Mouse (Mus musculus): ENCODE measurements around the gene Tecr. TPM values are rescaled to one million over a fixed set of nuclear protein-coding genes. Genes with fewer than 3 reads are reported as not detected.

Tecr gene
- polyA plus RNA-seq, 1 experiment = 322 TPM

GRCm38 (mm10) chr8:83593325-83594166 is 14.2 kb downstream of the Tecr start:
- H3K27me3 ChIP-seq (ENCODE audit: control insufficient read depth, insufficient read depth, low read length) = no peaks in the 10 kb centered on the region
- under 1% methylated on average over 22 of the region's 22 CpGs for WGBS
- no peaks in the 10 kb centered on the region for H3K36me3 ChIP-seq (ENCODE audit: control insufficient read depth, insufficient read depth, low read length)
- no peaks in the 10 kb centered on the region for H3K4me1 ChIP-seq (ENCODE audit: control insufficient read depth, insufficient read depth, insufficient read length, low read length)
- TF ChIP-seq CTCF (IDR thresholded peaks at IDR 0.05; ENCODE audit: extremely low read depth, insufficient read length, insufficient replicate concordance, low read depth, low read length) (no peak), POLR2A (IDR thresholded peaks at IDR 0.05; ENCODE audit: low read depth, low read length) (no peak)
- H3K4me3 ChIP-seq (ENCODE audit: low read depth, low read length) = peak overlapping the region; percentile 93
- H3K27ac ChIP-seq (ENCODE audit: insufficient read depth, low read depth, low read length) = peak overlapping the region; percentile 90

- 55% methylated on average over 3 of the region's 3 CpGs for WGBS
- peak overlapping the region; percentile 10 for H3K4me3 ChIP-seq (ENCODE audit: low read depth, low read length)
- TF ChIP-seq CTCF (IDR thresholded peaks at IDR 0.05; ENCODE audit: extremely low read depth, insufficient read length, insufficient replicate concordance, low read depth, low read length) (no peak), POLR2A (IDR thresholded peaks at IDR 0.05; ENCODE audit: low read depth, low read length) (no peak)
- no peaks in the 10 kb centered on the region for H3K4me1 ChIP-seq (ENCODE audit: control insufficient read depth, insufficient read depth, insufficient read length, low read length)
- no peaks in the 10 kb centered on the region for H3K27me3 ChIP-seq (ENCODE audit: control insufficient read depth, insufficient read depth, low read length)
- H3K27ac ChIP-seq (ENCODE audit: insufficient read depth, low read depth, low read length) = no peak overlapping the region
- H3K36me3 ChIP-seq (ENCODE audit: control insufficient read depth, insufficient read depth, low read length) = no peaks in the 10 kb centered on the region
Observed at GRCm38 (mm10) chr8:83592682-83593081, 15.1 kb downstream of the Tecr start.

GRCm38 (mm10) chr8:83590488-83591023 is 17.2 kb downstream of the Tecr start:
- H3K4me3 ChIP-seq (ENCODE audit: low read depth, low read length) = no peak overlapping the region
- TF ChIP-seq POLR2A (IDR thresholded peaks at IDR 0.05; ENCODE audit: low read depth, low read length) = no peak
- TF ChIP-seq CTCF (IDR thresholded peaks at IDR 0.05; ENCODE audit: extremely low read depth, insufficient read length, insufficient replicate concordance, low read depth, low read length) = no peak
- H3K36me3 ChIP-seq (ENCODE audit: control insufficient read depth, insufficient read depth, low read length) = no peaks in the 10 kb centered on the region
- H3K4me1 ChIP-seq (ENCODE audit: control insufficient read depth, insufficient read depth, insufficient read length, low read length) = peaks cover 3% of the 10 kb centered on the region; the same call in 1 of the 2 replicates
- H3K27me3 ChIP-seq (ENCODE audit: control insufficient read depth, insufficient read depth, low read length) = no peaks in the 10 kb centered on the region
- WGBS = 74% methylated on average over 7 of the region's 7 CpGs
- H3K27ac ChIP-seq (ENCODE audit: insufficient read depth, low read depth, low read length) = no peak overlapping the region

- WGBS = 58% methylated on average over 5 of the region's 5 CpGs
- TF ChIP-seq CTCF (IDR thresholded peaks at IDR 0.05; ENCODE audit: extremely low read depth, insufficient read length, insufficient replicate concordance, low read depth, low read length) = no peak
- TF ChIP-seq POLR2A (IDR thresholded peaks at IDR 0.05; ENCODE audit: low read depth, low read length) = no peak
- no peak overlapping the region for H3K27ac ChIP-seq (ENCODE audit: insufficient read depth, low read depth, low read length)
Observed at GRCm38 (mm10) chr8:83588886-83589285, 18.9 kb downstream of the Tecr start.

GRCm38 (mm10) chr8:83587644-83588043 is 20.1 kb downstream of the Tecr start:
- 74% methylated on average over 6 of the region's 6 CpGs for WGBS
- Histone ChIP-seq H3K27ac (ENCODE audit: insufficient read depth, low read depth, low read length) (no peak overlapping the region), H3K27me3 (ENCODE audit: control insufficient read depth, insufficient read depth, low read length) (no peaks in the 10 kb centered on the region), H3K36me3 (ENCODE audit: control insufficient read depth, insufficient read depth, low read length) (no peaks in the 10 kb centered on the region), H3K4me1 (ENCODE audit: control insufficient read depth, insufficient read depth, insufficient read length, low read length) (peaks cover 10% of the 10 kb centered on the region; the same call in 1 of the 2 replicates), H3K4me3 (ENCODE audit: low read depth, low read length) (no peak overlapping the region)
- TF ChIP-seq CTCF (IDR thresholded peaks at IDR 0.05; ENCODE audit: extremely low read depth, insufficient read length, insufficient replicate concordance, low read depth, low read length) (no peak), POLR2A (IDR thresholded peaks at IDR 0.05; ENCODE audit: low read depth, low read length) (no peak)

More at GRCm38 (mm10) chr8:83588886-83589285, 18.9 kb downstream of the Tecr start:
- H3K36me3 ChIP-seq (ENCODE audit: control insufficient read depth, insufficient read depth, low read length) = no peaks in the 10 kb centered on the region
- no peaks in the 10 kb centered on the region for H3K27me3 ChIP-seq (ENCODE audit: control insufficient read depth, insufficient read depth, low read length)
- peaks cover 10% of the 10 kb centered on the region; the same call in 1 of the 2 replicates for H3K4me1 ChIP-seq (ENCODE audit: control insufficient read depth, insufficient read depth, insufficient read length, low read length)
- H3K4me3 ChIP-seq (ENCODE audit: low read depth, low read length) = no peak overlapping the region

- no peak overlapping the region; the same call in 1 of the 2 replicates for H3K27ac ChIP-seq (ENCODE audit: insufficient read depth, low read depth, low read length)
- 42% methylated on average over 3 of the region's 3 CpGs for WGBS
- H3K4me1 ChIP-seq (ENCODE audit: control insufficient read depth, insufficient read depth, insufficient read length, low read length) = peaks cover 10% of the 10 kb centered on the region; the same call in 1 of the 2 replicates
Observed at GRCm38 (mm10) chr8:83585333-83585732, 22.4 kb downstream of the Tecr start.

GRCm38 (mm10) chr8:83584771-83585170 is 23.0 kb downstream of the Tecr start:
- Histone ChIP-seq H3K27ac (ENCODE audit: insufficient read depth, low read depth, low read length) (no peak overlapping the region), H3K36me3 (ENCODE audit: control insufficient read depth, insufficient read depth, low read length) (no peaks in the 10 kb centered on the region), H3K27me3 (ENCODE audit: control insufficient read depth, insufficient read depth, low read length) (no peaks in the 10 kb centered on the region), H3K4me3 (ENCODE audit: low read depth, low read length) (no peak overlapping the region), H3K4me1 (ENCODE audit: control insufficient read depth, insufficient read depth, insufficient read length, low read length) (peaks cover 10% of the 10 kb centered on the region; the same call in 1 of the 2 replicates)
- no peak for TF ChIP-seq CTCF (IDR thresholded peaks at IDR 0.05; ENCODE audit: extremely low read depth, insufficient read length, insufficient replicate concordance, low read depth, low read length)
- no peak for TF ChIP-seq POLR2A (IDR thresholded peaks at IDR 0.05; ENCODE audit: low read depth, low read length)
- 83% methylated on average over 1 of the region's 1 CpGs for WGBS

More at GRCm38 (mm10) chr8:83585333-83585732, 22.4 kb downstream of the Tecr start:
- Histone ChIP-seq H3K36me3 (ENCODE audit: control insufficient read depth, insufficient read depth, low read length) (no peaks in the 10 kb centered on the region), H3K27me3 (ENCODE audit: control insufficient read depth, insufficient read depth, low read length) (no peaks in the 10 kb centered on the region), H3K4me3 (ENCODE audit: low read depth, low read length) (no peak overlapping the region)
- no peak for TF ChIP-seq CTCF (IDR thresholded peaks at IDR 0.05; ENCODE audit: extremely low read depth, insufficient read length, insufficient replicate concordance, low read depth, low read length)
- no peak for TF ChIP-seq POLR2A (IDR thresholded peaks at IDR 0.05; ENCODE audit: low read depth, low read length)

Data from small intestine, adult 2 months (tissue).